Mouse (Mus musculus) neural tube, embryonic 12.5 days (tissue): ENCODE results near the gene Zc3h12d. TPM values are rescaled to one million over a fixed set of nuclear protein-coding genes. Genes with fewer than 3 reads are reported as not detected.

Experiments used
- ATAC-seq: fragments of 200-750 bp; cut with Nextera tagmentation; 2 replicates; pipeline ENCODE4 v1.8.0; 2017; ENCODE audit warnings: low read depth, mild to moderate bottlenecking, moderate TSS enrichment, moderate library complexity; ENCODE audit not compliant: low FRiP score
- H3K27ac ChIP-seq: fragments of 300-500 bp; sonication (generic); 2 replicates; pipeline ENCODE4 v1.5.1; 2016
- H3K27me3 ChIP-seq: fragments of 300-500 bp; sonication (generic); replicated peaks from 2 replicates; pipeline ENCODE4 v1.6.1; 2016; ENCODE audit warnings: mild to moderate bottlenecking
- H3K36me3 ChIP-seq: fragments of 300-500 bp; sonication (generic); 2 replicates; pipeline ENCODE4 v1.6.1; 2016; ENCODE audit warnings: mild to moderate bottlenecking
- H3K4me1 ChIP-seq: fragments of 300-500 bp; sonication (generic); 2 replicates; pipeline ENCODE4 v1.6.1; 2016
- H3K4me2 ChIP-seq: fragments of 300-500 bp; sonication (generic); replicated peaks from 2 replicates; pipeline ENCODE4 v1.6.1; 2016; ENCODE audit warnings: mild to moderate bottlenecking
- H3K4me3 ChIP-seq: fragments of 300-500 bp; sonication (generic); 2 replicates; pipeline ENCODE4 v1.5.1; 2016
- H3K9ac ChIP-seq: fragments of 300-500 bp; sonication (generic); 2 replicates; pipeline ENCODE4 v1.6.1; 2016; ENCODE audit warnings: mild to moderate bottlenecking
- H3K9me3 ChIP-seq: fragments of 300-500 bp; sonication (generic); 2 replicates; pipeline ENCODE4 v1.6.1; 2016; ENCODE audit warnings: mild to moderate bottlenecking
- WGBS: fragments of 180-500 bp; shearing (Covaris S2); methylation state at CpG from one replicate; pipeline ENCODE4 v1.1.7; 2016; 5-methylcytosine and 5-hydroxymethylcytosine counted together
- microRNA-seq: library from miRNA; unstranded; fragments of <30 nt; microRNA quantifications from one replicate; pipeline ENCODE4, GENCODE M21; 2017
- polyA plus RNA-seq: library from polyadenylated mRNA; unstranded; fragments of >200 nt; fragmentation: Nextera tagmentation; extraction: Ambion mirVana; gene quantifications from 2 replicates; pipeline ENCODE4 v1.2.1, GENCODE M21; 2016

Gene Zc3h12d
- polyA plus RNA-seq, 1 experiment from 2014 or later, result 0.09 TPM

DNA sequence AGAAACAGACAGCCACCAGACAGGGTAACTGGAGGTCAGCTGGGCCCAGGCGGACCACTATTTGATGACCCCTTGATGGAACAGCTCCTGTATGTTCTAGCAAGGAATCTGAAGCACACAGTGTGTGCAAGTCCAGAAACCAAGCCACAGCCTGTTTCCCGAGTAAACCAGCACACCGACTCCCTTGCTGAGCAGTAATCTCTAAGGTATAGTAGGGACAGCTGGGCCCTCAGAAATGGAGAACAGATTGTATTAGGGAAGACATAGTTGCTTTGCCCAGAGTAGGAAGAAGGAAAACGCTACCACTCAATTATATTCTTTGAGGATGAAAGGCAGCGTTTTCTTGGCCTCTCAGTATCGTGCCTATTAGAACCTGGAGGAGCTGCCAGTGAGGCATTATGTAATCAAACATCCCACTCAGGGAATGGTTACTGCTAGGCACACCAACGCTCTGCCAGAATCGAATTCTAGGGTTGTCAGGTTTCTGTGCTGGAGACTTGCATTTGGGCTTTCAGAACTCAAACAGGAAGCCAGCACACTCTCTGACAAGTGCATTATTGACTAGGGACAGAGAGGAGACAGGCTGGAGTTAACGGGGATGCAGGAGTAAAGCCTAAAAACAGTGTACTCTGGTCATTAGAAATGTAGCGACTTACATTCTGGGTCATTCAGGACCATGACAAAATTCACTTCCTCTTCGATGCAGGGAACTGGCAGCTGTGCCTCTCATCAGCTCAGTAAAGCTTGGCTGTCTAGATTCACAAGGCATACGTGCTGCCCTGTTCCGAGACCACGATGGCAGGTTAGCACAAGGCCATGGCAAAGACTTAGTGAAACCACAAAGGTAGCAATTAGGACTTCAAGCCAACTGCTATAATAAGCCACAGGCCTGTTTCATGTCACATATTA is 68.7 kb downstream of the Zc3h12d start:
- no peak overlapping the region for H3K9ac ChIP-seq
- H3K27me3 ChIP-seq, result no peaks in the 10 kb centered on the region
- H3K4me2 ChIP-seq, result no peak overlapping the region
- 91% methylated on average over 14 of the region's 14 CpGs for WGBS
- no peak overlapping the region for H3K4me3 ChIP-seq
- H3K36me3 ChIP-seq, result peaks cover 31% of the 10 kb centered on the region
- no peak overlapping the region for H3K27ac ChIP-seq
- H3K4me1 ChIP-seq, result no peaks in the 10 kb centered on the region
- no peaks in the 10 kb centered on the region for H3K9me3 ChIP-seq
- ATAC-seq, result no peak

- no peaks in the 10 kb centered on the region for H3K9me3 ChIP-seq
- H3K9ac ChIP-seq, result no peak overlapping the region
- no peaks in the 10 kb centered on the region for H3K27me3 ChIP-seq
- ATAC-seq, result no peak
- H3K36me3 ChIP-seq, result peaks cover 56% of the 10 kb centered on the region
- H3K4me1 ChIP-seq, result no peaks in the 10 kb centered on the region
- no peak overlapping the region for H3K4me3 ChIP-seq
- 93% methylated on average over 5 of the region's 5 CpGs for WGBS
- no peak overlapping the region for H3K4me2 ChIP-seq
- H3K27ac ChIP-seq, result no peak overlapping the region
Measured at GRCm38 (mm10) chr10:7904157-7904556, 71.9 kb downstream of the Zc3h12d start.

- H3K4me3 ChIP-seq, result no peak overlapping the region
- H3K4me2 ChIP-seq, result no peak overlapping the region
- no peak overlapping the region for H3K27ac ChIP-seq
- H3K27me3 ChIP-seq, result no peaks in the 10 kb centered on the region
- no peak overlapping the region for H3K9ac ChIP-seq
- no peaks in the 10 kb centered on the region for H3K9me3 ChIP-seq
- no peaks in the 10 kb centered on the region for H3K4me1 ChIP-seq
- no peak for ATAC-seq
- WGBS, result 92% methylated on average over 12 of the region's 12 CpGs
- peaks cover 58% of the 10 kb centered on the region for H3K36me3 ChIP-seq
Measured at GRCm38 (mm10) chr10:7907151-7907550, 74.9 kb downstream of the Zc3h12d start.

DNA sequence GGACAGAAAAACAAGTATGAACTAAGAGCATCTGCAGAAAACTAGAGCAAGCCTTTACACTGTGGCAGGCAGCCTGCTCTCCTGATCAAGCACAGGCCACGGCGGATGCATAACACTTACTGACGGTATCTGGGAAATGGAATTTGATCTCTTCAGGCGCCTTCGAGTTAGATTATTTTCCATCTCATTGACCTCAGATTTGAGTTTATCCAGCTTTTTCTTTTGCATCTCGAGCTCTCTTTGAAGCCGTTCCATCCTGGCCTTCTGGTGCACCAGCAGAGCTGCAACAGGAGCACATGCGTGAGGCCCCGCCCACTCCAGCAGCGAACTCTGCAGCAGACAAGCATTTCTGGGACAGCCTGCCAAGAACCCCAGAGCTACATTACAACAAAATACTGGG is 79.0 kb downstream of the Zc3h12d start:
- Histone ChIP-seq H3K36me3 (peaks cover 37% of the 10 kb centered on the region), H3K9me3 (no peaks in the 10 kb centered on the region), H3K27me3 (no peaks in the 10 kb centered on the region), H3K4me1 (no peaks in the 10 kb centered on the region), H3K9ac (no peak overlapping the region), H3K4me3 (no peak overlapping the region), H3K27ac (no peak overlapping the region), H3K4me2 (no peak overlapping the region)
- 88% methylated on average over 10 of the region's 10 CpGs for WGBS
- ATAC-seq, result no peak

Small RNA genes lying within 50 kb of the gene (microRNA-seq; reads per million reads assigned to microRNA genes)
- 1.1 reads per million for gene Mir5104

Other genes with a start within 250 kb of the Zc3h12d start
- gene Lrp11, start 242.7 kb upstream of the Zc3h12d start, polyA plus RNA-seq, result 21.9 and 27.1 TPM in 2 replicates
- 40.5 and 43.2 TPM in 2 replicates for gene Nup43, start 165.0 kb upstream of the Zc3h12d start, polyA plus RNA-seq
- 143 and 153 TPM in 2 replicates for gene Pcmt1, start 151.3 kb upstream of the Zc3h12d start, polyA plus RNA-seq
- gene Lats1, start 151.3 kb upstream of the Zc3h12d start, polyA plus RNA-seq, result 12.7 and 13.7 TPM in 2 replicates
- gene Katna1, start 106.5 kb upstream of the Zc3h12d start, polyA plus RNA-seq, result 50.9 and 53.9 TPM in 2 replicates
- gene Ginm1, start 39.6 kb upstream of the Zc3h12d start, polyA plus RNA-seq, result 53.8 and 54.4 TPM in 2 replicates
- 46.6 and 52.4 TPM in 2 replicates for gene Ppil4, start 39.6 kb upstream of the Zc3h12d start, polyA plus RNA-seq
- 18.3 and 19.4 TPM in 2 replicates for gene Tab2, start 123.8 kb downstream of the Zc3h12d start, polyA plus RNA-seq